Mouse (Mus musculus) embryonic facial prominence, embryonic 12.5 days (tissue): ENCODE data around the gene Gm6465. TPM values are rescaled to one million over a fixed set of nuclear protein-coding genes. Genes with fewer than 3 reads are reported as not detected.
"Not testable (repeated sequence)": the region's sequence is repeated elsewhere in the genome, so short reads cannot be mapped to it uniquely, and the experiment has no call there.

Experiments used
- ATAC-seq: fragments of 200-750 bp; cut with Nextera tagmentation; 2 replicates; pipeline ENCODE4 v1.8.0; 2017; ENCODE audit not compliant: insufficient number of reproducible peaks, insufficient read depth, low FRiP score, low TSS enrichment
- H3K27ac ChIP-seq: fragments of 300-500 bp; sonication (generic); 2 replicates; pipeline ENCODE4 v1.5.1; 2016; ENCODE audit warnings: mild to moderate bottlenecking
- H3K27me3 ChIP-seq: fragments of 300-500 bp; sonication (generic); 2 replicates; pipeline ENCODE4 v1.6.1; 2016; ENCODE audit warnings: mild to moderate bottlenecking, moderate library complexity
- H3K36me3 ChIP-seq: fragments of 300-500 bp; sonication (generic); 2 replicates; pipeline ENCODE4 v1.6.1; 2016; ENCODE audit warnings: mild to moderate bottlenecking
- H3K4me1 ChIP-seq: fragments of 300-500 bp; sonication (generic); 2 replicates; pipeline ENCODE4 v1.6.1; 2016
- H3K4me2 ChIP-seq: fragments of 300-500 bp; sonication (generic); replicated peaks from 2 replicates; pipeline ENCODE4 v1.6.1; 2016; ENCODE audit warnings: mild to moderate bottlenecking, moderate library complexity
- H3K4me3 ChIP-seq: fragments of 300-500 bp; sonication (generic); 2 replicates; pipeline ENCODE4 v1.5.1; 2016; ENCODE audit warnings: mild to moderate bottlenecking
- H3K9ac ChIP-seq: fragments of 300-500 bp; sonication (generic); 2 replicates; pipeline ENCODE4 v1.6.1; 2016; ENCODE audit warnings: mild to moderate bottlenecking, moderate library complexity
- H3K9me3 ChIP-seq: fragments of 300-500 bp; sonication (generic); 2 replicates; pipeline ENCODE4 v1.6.1; 2016; ENCODE audit warnings: mild to moderate bottlenecking, moderate library complexity
- WGBS: fragments of 180-500 bp; shearing (Covaris S2); methylation state at CpG from one replicate; pipeline ENCODE4 v1.1.7; 2016; 5-methylcytosine and 5-hydroxymethylcytosine counted together
- polyA plus RNA-seq: library from polyadenylated mRNA; unstranded; fragments of >200 nt; fragmentation: Nextera tagmentation; extraction: Ambion mirVana; gene quantifications from 2 replicates; pipeline ENCODE4 v1.2.1, GENCODE M21; 2016

Gm6465 gene
- not detected in 2 replicates for polyA plus RNA-seq

GRCm38 (mm10) chr5:11845239-11845638 lies at the start of gene Gm6465:
TSS of gene Gm6465 (plus strand) at chr5:11845539.
- H3K9me3 ChIP-seq, H3K4me1 ChIP-seq, H3K4me3 ChIP-seq, ATAC-seq, H3K36me3 ChIP-seq, H3K4me2 ChIP-seq, H3K9ac ChIP-seq, H3K27ac ChIP-seq, H3K27me3 ChIP-seq: not testable (repeated sequence)
- 78% methylated on average over 2 of the region's 2 CpGs for WGBS

GRCm38 (mm10) chr5:11845824-11846223 lies 485 bp downstream of the Gm6465 start:
- not testable (repeated sequence) for H3K27ac ChIP-seq, H3K9ac ChIP-seq, H3K4me2 ChIP-seq, H3K27me3 ChIP-seq, H3K9me3 ChIP-seq, H3K4me1 ChIP-seq, H3K36me3 ChIP-seq, ATAC-seq, H3K4me3 ChIP-seq
- WGBS: 53% methylated on average over 1 of the region's 1 CpGs

GRCm38 (mm10) chr5:11857909-11858308 lies 12.6 kb downstream of the Gm6465 start:
- H3K27me3 ChIP-seq, H3K9ac ChIP-seq, H3K4me1 ChIP-seq, H3K36me3 ChIP-seq, H3K27ac ChIP-seq, ATAC-seq, H3K4me2 ChIP-seq, H3K9me3 ChIP-seq, H3K4me3 ChIP-seq: not testable (repeated sequence)

Other genes with a start within 250 kb of the Gm6465 start
- gene Gm8922, start 163.6 kb upstream of the Gm6465 start, polyA plus RNA-seq: not detected in 2 replicates
- not detected in 2 replicates for gene Gm8926, start 75.0 kb upstream of the Gm6465 start, polyA plus RNA-seq
- not detected in 2 replicates for gene 4933402N22Rik, start 72.5 kb downstream of the Gm6465 start, polyA plus RNA-seq